Mouse (Mus musculus) heart, postnatal 10 days (tissue): ENCODE results near the gene Gatd1. TPM values are rescaled to one million over a fixed set of nuclear protein-coding genes. Genes with fewer than 3 reads are reported as not detected.
"Not testable (repeated sequence)": the region's sequence is repeated elsewhere in the genome, so short reads cannot be mapped to it uniquely, and the experiment has no call there.

ENCODE experiments used
- DNase-seq, 2 experiments: peaks; one replicate each; pipeline ENCODE4 v3.0.0; 2021
- intact Hi-C: fragments of 180-260 bp; cut with DNase I; formaldehyde crosslinking; loops from one replicate; pipeline ENCODE4 v1.15.1; 2025
- total RNA-seq, 2 experiments: library from RNA; stranded (reverse); gene quantifications; 2 replicates each; pipeline ENCODE4 v1.2.3; 2021

The Gatd1 gene
- total RNA-seq, 2 experiments from 2014 or later: 12.2 to 15.0 TPM

- intact Hi-C loops: no loop called here
- no peak for DNase-seq
These were observed 16.8 kb upstream of the Gatd1 start for GRCm38 (mm10) chr7:141430585-141431240.

GRCm38 (mm10) chr7:141429840-141430584 lies 16.1 kb upstream of the Gatd1 start:
- DNase-seq: peak; percentile 38 to 49
- intact Hi-C loops: no loop called here

- DNase-seq: peak; percentile 57 to 65
- intact Hi-C loops: no loop called here
These were observed 15.4 kb upstream of the Gatd1 start, which contains the start of gene Cend1 for GRCm38 (mm10) chr7:141429310-141429709. Gene Cend1 (minus strand): TSS chr7:141429491.

- intact Hi-C loops: no loop called here
These were observed 14.8 kb upstream of the Gatd1 start for GRCm38 (mm10) chr7:141428701-141429100.

GRCm38 (mm10) chr7:141426948-141427730 lies 13.2 kb upstream of the Gatd1 start:
- intact Hi-C loops: no loop called here
- no peak for DNase-seq

More at GRCm38 (mm10) chr7:141428701-141429100, 14.8 kb upstream of the Gatd1 start:
- DNase-seq: no peak

GRCm38 (mm10) chr7:141423811-141424210 lies 9.9 kb upstream of the Gatd1 start:
- no peak for DNase-seq
- intact Hi-C loops: no loop called here

GRCm38 (mm10) chr7:141420030-141420702 lies 6.2 kb upstream of the Gatd1 start:
- DNase-seq: no peak
- intact Hi-C loops: no loop called here

- intact Hi-C loops: no loop called here
- DNase-seq: no peak
These were observed 5.0 kb upstream of the Gatd1 start for GRCm38 (mm10) chr7:141418970-141419369.

- intact Hi-C loops: no loop called here
- no peak for DNase-seq
These were observed 4.1 kb upstream of the Gatd1 start for GRCm38 (mm10) chr7:141417731-141418681.

GRCm38 (mm10) chr7:141416144-141416841 lies 2.4 kb upstream of the Gatd1 start:
- DNase-seq: no peak
- intact Hi-C loops: no loop called here

- intact Hi-C loops: no loop called here
- DNase-seq: peak; percentile 24 to 38
These were observed 605 bp downstream of the Gatd1 start for GRCm38 (mm10) chr7:141413331-141413730.

GRCm38 (mm10) chr7:141411667-141412066 lies 2.3 kb downstream of the Gatd1 start:
- no peak for DNase-seq
- intact Hi-C loops: no loop called here

GRCm38 (mm10) chr7:141410631-141411030 lies 3.3 kb downstream of the Gatd1 start:
- DNase-seq: peak; percentile 23 to 26
- intact Hi-C loops: no loop called here

GRCm38 (mm10) chr7:141408833-141409232 lies 5.1 kb downstream of the Gatd1 start:
- DNase-seq: peak; percentile 90 to 93
- intact Hi-C loops: loop anchor here (1.0 kb wide), 2 partner anchors 28 to 116 kb away; partner anchors contain the start of gene Slc25a22

- intact Hi-C loops, DNase-seq: not testable (repeated sequence)
These were observed 6.3 kb downstream of the Gatd1 start for GRCm38 (mm10) chr7:141407670-141408069.

GRCm38 (mm10) chr7:141405466-141405865 lies 8.5 kb downstream of the Gatd1 start:
- intact Hi-C loops: no loop called here
- no peak for DNase-seq

- DNase-seq: peak; percentile 59 to 77
- intact Hi-C loops: no loop called here
These were observed 10.6 kb downstream of the Gatd1 start for GRCm38 (mm10) chr7:141403305-141403704.

GRCm38 (mm10) chr7:141395348-141395747 lies 18.6 kb downstream of the Gatd1 start:
- intact Hi-C loops: no loop called here
- DNase-seq: no peak

- intact Hi-C loops: loop anchor here (5.0 kb wide), 1 partner anchor 67 kb away; the partner anchor contains the start of genes Deaf1 and Tmem80
- DNase-seq: peak; percentile 48 to 81
These were observed 19.2 kb downstream of the Gatd1 start for GRCm38 (mm10) chr7:141394771-141395170.
